Mouse (Mus musculus) urinary bladder, postnatal 25 days (tissue): ENCODE measurements around the gene Hdac9.
"Not testable (repeated sequence)": the region's sequence is repeated elsewhere in the genome, so short reads cannot be mapped to it uniquely, and the experiment has no call there.

Experiments
- DNase-seq: peaks from one replicate; pipeline ENCODE4 v3.0.0; 2022; ENCODE audit warnings: low spot score

Gene Hdac9

GRCm38 (mm10) chr12:34087292-34087942 is 829.5 kb downstream of the Hdac9 start:
- DNase-seq, result no peak

GRCm38 (mm10) chr12:34076981-34077380 is 839.9 kb downstream of the Hdac9 start:
- no peak for DNase-seq

GRCm38 (mm10) chr12:34075805-34076509 is 840.9 kb downstream of the Hdac9 start:
- no peak for DNase-seq

- no peak for DNase-seq
Measured at GRCm38 (mm10) chr12:34052508-34052907, 864.4 kb downstream of the Hdac9 start.

DNA sequence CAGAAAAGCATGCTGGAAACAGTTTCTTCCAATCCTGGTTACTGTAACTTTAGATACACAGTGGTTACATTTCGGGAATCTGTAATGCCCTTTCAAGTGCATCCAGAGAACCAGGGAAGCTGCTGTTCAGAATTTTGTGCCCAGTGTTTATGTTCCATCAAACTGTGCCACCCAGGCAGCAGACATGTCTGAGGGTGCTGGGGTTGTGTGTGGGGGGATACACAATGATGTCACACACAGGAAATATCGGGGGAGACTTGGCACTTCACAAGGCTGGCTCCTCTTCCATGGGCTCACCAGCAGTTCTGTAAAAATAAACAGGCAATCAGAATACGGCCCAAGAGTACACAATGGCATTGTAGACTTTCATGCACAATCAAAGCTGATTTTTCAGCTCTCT is 864.9 kb downstream of the Hdac9 start:
- DNase-seq, result no peak

DNA sequence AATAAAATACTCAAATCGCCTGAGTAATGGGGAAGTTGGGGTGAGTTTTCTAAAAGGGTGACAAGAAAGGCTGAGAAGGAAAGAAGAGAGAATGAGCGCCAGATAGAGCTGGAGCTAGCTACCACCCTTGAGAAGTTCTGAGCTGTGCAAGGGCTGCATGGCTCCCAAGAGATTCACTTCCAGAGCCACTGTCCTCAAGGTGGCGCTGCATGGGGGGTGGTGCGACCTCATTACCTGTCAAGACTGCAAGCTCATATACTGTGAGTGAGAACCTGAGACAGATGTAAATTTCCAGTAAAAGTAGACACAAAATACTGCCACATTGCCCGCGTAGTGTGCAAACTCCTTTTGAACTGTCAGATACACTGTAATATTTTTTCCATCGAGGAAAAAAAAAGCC is 865.8 kb downstream of the Hdac9 start:
- no peak for DNase-seq

- no peak for DNase-seq
Measured at GRCm38 (mm10) chr12:34040949-34041348, 875.9 kb downstream of the Hdac9 start.

DNA sequence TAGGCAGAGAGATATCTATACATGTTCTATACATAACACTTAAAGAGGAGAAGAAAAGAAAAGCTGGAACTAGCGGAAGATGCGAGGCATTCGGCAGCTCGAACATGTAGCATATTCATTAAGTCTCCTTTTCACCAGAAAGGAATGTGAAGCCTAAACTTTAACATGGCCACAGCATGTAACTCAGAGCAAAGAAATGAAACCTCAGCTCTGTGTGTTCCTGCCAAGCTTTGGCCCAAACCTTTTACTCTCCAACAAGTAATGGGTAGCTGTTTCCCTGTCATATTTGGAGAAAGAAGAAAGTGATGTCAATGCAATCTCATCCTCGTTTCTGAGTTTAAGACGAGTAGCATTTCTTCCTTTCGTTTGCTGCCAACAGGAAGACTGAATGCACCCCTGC is 876.8 kb downstream of the Hdac9 start:
- DNase-seq, result no peak

DNA sequence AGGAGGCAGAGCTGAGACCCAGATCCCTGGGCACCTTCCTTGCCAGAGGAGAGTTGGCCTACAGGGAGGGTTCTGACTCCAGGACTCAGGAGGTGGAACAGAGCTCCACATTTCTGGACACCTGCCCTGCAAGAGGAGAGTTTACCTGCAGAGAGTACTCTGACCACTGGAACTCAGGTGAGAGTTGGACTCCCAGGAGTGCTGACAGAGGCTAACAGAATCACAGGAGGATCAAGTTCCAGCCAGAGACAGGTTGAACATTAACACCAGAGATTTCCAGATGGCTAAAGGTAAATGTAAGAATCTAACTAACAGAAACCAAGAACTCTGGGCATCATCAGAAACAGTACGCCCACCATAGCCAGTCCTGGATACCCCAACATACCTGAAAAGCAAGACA is 907.1 kb downstream of the Hdac9 start:
- DNase-seq, result not testable (repeated sequence)
